Mouse (Mus musculus) bone marrow macrophage, adult 2 months (primary cell): Measurements from ENCODE around the gene Cpa1. TPM values are rescaled to one million over a fixed set of nuclear protein-coding genes. Genes with fewer than 3 reads are reported as not detected.

ENCODE experiments used
- H3K27ac ChIP-seq: 2 replicates; pipeline ENCODE4 v1.5.1; 2012; ENCODE audit warnings: low read depth, low read length; ENCODE audit not compliant: insufficient read depth
- H3K4me1 ChIP-seq: 2 replicates; pipeline ENCODE4 v1.6.1; 2012; ENCODE audit warnings: low read length; ENCODE audit not compliant: control insufficient read depth, insufficient read depth
- H3K4me3 ChIP-seq: 2 replicates; pipeline ENCODE4 v1.5.1; 2012; ENCODE audit warnings: mild to moderate bottlenecking, low read length, moderate library complexity; ENCODE audit not compliant: insufficient read depth
- CTCF ChIP-seq: IDR thresholded peaks from 2 replicates; pipeline ENCODE4 v1.5.1; 2012; ENCODE audit warnings: low read depth, mild to moderate bottlenecking, low read length, moderate library complexity
- POLR2A ChIP-seq: IDR thresholded peaks from 2 replicates; pipeline ENCODE4 v1.6.1; 2012; ENCODE audit warnings: mild to moderate bottlenecking, low read depth, low read length, borderline replicate concordance
- polyA plus RNA-seq: library from polyadenylated mRNA; stranded (reverse); fragments of >200 nt; gene quantifications from 2 replicates; pipeline ENCODE4 v1.2.4, GENCODE M21; 2012; ENCODE audit not compliant: missing spikeins, insufficient read depth, insufficient read length

Gene Cpa1
- polyA plus RNA-seq, 1 experiment, result not detected

DNA sequence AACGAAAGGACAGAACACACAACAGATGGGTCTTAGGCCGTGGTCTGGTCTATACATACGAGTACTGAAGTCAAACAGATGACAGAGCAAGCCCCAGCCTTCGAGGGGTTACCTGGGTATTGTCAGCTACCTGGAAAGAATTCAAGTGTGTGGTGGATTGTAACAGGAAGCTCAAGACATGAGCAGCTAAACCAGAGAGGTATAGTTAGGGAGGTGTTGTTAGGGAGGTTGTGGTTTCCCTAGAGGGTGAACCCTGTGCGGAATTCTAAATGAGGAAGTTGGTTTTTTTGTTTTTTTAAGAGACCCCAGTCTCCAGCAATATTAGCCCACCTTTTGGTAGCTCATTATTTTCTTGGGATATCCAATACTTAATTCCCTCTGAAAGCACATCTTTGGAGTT is 33.3 kb upstream of the Cpa1 start:
- no peak overlapping the region for H3K4me3 ChIP-seq
- H3K27ac ChIP-seq, result no peak overlapping the region
- no peak for TF ChIP-seq POLR2A
- TF ChIP-seq CTCF, result no peak
- no peaks in the 10 kb centered on the region for H3K4me1 ChIP-seq

DNA sequence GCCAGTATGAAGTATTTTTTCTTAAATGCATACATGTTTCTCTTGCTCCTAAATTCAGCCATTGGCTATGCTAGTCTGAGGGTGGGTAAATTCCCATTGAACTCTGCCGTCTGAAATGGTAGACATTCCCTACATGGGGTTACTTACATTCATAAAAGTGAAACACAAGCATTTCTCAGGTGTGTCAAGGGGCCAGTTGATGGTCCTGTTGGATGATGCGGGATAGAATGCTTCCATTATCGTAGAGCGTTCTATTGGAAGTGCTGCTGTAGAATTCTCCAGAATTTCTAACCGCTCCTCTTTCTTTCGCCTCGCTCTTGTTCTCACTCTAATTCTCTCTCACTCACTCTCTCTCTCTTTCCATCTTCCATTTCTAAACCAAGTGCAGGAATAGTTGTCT is 28.3 kb upstream of the Cpa1 start, which contains the start of gene Cpa5:
TSS of gene Cpa5 (plus strand) at position 301 of the 400 bp plus-strand sequence.
- Histone ChIP-seq H3K4me3 (no peak within 1 kb of the TSS), H3K4me1 (no peaks in the 10 kb centered on the region), H3K27ac (no peak within 1 kb of the TSS)
- TF ChIP-seq POLR2A (no peak), CTCF (no peak)

DNA sequence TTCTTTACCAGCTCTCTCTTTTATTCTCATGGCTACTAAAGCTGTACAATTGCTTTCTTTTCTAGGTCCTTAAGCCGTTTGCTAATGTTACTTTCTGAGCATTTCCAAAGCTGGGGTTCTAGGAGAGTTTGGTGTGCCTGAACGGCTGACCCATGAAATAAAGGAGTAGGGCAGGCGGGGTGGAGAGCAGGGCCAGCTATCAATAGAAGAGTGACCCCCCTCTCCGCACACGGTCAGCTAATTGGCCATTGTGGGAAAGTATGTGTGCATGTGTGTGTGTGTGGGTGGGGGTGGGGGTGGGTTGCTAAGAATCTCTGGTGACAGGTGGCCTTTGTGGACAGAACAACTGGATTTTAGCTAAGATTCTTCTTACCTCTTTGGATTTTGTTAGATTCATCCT is 27.8 kb upstream of the Cpa1 start:
- Histone ChIP-seq H3K4me1 (peaks cover under 1% of the 10 kb centered on the region; the same call in 1 of the 2 replicates), H3K4me3 (no peak overlapping the region), H3K27ac (no peak overlapping the region)
- TF ChIP-seq POLR2A (no peak), CTCF (no peak)

DNA sequence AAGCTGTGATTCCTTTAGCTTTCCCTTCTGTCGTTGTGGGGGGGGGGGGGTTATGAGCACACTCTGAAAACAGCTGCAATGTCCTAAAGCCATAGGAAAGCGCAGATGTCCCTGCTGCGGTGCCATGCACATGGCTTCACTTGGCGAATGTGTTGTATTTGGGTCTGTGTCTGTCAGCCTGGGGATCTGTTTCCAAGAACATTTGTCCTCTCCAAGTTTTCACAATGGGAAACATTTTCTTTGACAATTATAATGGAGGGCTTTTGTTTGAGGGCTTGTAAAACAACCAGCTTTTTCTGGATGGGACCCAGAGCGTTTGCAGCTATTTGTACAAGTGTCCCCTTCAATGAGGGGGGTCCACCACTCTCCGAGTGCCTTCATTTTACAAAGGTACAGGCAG is 24.8 kb upstream of the Cpa1 start:
- Histone ChIP-seq H3K27ac (no peak overlapping the region), H3K4me3 (no peak overlapping the region), H3K4me1 (peaks cover 14% of the 10 kb centered on the region)
- no peak for TF ChIP-seq POLR2A
- TF ChIP-seq CTCF, result no peak

DNA sequence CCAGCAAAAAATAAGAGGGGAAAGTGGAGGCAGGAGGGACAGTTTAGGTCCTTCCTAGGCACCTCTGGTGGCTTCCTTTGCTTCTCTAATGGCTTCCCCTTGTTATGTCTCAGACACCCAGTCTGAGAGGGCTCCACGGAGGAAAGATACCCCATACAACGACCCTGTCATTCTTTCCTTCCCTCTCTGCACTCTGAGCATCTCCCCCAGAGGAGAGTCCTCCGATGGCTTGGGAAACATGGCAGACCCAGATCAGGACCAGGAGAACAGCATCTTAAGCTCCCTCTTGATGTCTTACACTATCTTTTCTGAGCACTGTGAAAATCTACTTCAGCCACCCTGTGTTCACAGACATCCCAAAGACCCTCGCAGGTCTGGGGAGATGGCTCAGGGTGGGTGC is 23.3 kb upstream of the Cpa1 start:
- Histone ChIP-seq H3K27ac (no peak overlapping the region), H3K4me1 (peaks cover 14% of the 10 kb centered on the region), H3K4me3 (no peak overlapping the region)
- no peak for TF ChIP-seq CTCF
- no peak for TF ChIP-seq POLR2A

DNA sequence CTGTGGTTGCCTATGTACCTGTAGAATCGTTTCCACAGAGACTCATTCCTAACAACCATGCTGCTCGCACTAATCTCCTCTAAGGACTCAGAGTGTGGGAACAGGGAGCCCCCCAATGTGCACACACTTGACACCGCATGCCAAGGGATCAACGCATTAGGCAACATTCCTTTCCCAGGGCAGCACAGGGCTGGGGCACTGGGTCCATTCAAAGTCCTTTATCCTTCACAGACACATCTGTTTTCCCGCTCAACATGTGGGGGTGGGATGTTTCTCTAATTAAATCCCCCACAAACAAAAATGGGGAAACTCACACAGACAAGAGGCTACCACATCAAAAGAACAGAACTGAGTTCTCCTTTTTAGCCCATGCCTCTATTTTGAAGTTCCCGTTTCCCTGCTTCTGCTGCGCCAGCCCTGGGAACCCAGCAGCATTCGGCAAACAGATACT is 22.5 kb upstream of the Cpa1 start:
- Histone ChIP-seq H3K4me3 (no peak overlapping the region), H3K4me1 (peaks cover 14% of the 10 kb centered on the region), H3K27ac (no peak overlapping the region)
- TF ChIP-seq CTCF, result no peak
- TF ChIP-seq POLR2A, result no peak

DNA sequence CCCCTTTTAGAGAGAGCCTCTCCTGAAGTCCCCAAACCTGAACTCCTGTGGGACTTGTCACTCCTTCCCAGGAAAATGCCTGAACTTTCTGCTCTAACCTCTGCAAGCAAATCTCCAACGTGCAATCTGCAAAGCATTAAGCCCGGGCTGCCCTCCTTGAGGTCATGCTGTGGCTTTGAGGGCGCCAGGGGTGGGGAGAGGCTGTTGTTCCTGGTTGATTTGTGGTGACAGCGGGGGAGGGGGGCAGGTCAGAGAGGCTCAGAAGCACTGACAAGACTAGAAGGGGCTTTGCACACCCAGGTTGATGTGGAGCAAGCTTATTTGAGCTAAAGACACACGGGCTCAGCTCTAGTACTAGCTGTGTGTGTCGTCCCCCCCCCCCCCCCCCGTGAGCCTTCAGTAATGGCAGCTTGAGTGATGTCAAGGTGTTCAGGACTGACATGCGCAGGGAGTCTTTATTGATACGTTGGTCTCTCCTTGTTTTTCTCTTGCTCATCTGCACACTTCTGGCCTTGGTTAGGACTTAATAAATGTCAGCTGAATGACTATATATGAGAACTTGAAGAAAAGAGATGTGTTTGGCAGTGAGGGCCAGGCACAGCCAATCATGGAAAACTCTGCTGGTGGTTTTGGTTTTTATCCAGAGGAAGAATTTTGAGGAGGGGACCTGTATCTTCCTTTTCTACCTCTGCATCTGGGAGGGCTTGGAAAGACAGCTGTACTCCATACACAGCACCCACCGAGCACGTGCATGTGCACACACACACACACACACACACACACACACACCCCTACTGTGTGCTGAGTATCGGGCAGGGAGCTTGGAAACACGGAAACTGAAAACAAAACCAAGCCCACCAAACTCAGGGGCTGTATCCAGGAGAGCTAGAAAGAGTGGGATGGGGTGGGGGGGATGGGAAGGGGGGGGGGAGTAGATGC is 21.7 kb upstream of the Cpa1 start:
- H3K4me3 ChIP-seq, result peak overlapping the region; percentile 37
- peaks cover 14% of the 10 kb centered on the region for H3K4me1 ChIP-seq
- TF ChIP-seq POLR2A (no peak), CTCF (no peak)
- no peak overlapping the region for H3K27ac ChIP-seq

DNA sequence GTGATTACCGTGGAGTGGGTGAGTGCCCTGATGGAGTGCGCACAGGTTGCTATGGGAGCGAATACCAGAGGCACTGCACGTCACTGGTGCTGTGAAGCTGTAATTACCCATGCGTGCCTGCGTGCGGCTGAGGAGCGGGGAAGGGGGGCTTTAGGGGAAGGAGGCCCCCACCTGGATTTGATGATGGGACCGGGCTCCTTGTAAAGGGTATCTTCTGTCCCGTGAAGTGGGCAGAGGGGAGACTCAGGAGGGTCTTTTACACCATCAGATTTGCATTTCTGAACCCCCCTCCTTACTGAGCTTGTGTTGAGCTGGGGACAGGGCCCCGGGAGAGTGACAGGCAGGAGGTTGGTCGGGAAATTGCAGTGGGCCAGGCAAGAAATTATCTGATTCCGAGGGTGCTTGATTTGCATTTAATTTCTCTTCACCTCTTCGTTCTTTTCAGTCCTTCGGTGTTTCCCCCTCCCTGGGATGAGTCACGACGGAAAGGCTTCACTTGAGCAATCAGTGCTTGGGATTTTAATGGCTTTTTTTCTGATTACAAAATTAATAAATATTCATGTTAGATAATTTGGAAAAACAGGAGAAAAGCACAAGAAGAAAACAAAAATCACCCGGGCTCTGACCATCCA is 20.9 kb upstream of the Cpa1 start:
- Histone ChIP-seq H3K4me1 (peaks cover 14% of the 10 kb centered on the region), H3K27ac (no peak overlapping the region), H3K4me3 (peak overlapping the region; percentile 37)
- TF ChIP-seq CTCF (no peak), POLR2A (no peak)

DNA sequence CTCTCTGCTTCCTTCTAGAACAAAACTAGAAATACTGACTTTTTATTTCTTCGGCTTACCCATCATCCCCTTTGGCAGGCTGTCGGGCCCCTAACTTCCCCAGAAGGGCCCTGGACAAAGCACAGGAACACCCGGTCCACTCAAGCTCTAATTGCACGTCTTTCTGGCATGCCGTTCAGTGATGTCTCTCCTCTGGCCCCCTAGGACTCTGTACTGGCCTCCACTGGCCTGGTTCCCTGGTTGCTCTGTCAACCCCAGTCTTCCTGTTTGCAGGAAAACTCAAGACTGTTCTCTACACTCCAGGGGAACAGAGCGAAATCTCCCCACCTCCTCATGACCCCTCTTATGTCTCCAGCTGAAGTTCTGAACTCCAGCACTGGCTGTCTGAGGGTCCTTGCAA is 20.3 kb upstream of the Cpa1 start:
- peaks cover 14% of the 10 kb centered on the region for H3K4me1 ChIP-seq
- H3K27ac ChIP-seq, result no peak overlapping the region
- H3K4me3 ChIP-seq, result no peak overlapping the region
- no peak for TF ChIP-seq CTCF
- no peak for TF ChIP-seq POLR2A

DNA sequence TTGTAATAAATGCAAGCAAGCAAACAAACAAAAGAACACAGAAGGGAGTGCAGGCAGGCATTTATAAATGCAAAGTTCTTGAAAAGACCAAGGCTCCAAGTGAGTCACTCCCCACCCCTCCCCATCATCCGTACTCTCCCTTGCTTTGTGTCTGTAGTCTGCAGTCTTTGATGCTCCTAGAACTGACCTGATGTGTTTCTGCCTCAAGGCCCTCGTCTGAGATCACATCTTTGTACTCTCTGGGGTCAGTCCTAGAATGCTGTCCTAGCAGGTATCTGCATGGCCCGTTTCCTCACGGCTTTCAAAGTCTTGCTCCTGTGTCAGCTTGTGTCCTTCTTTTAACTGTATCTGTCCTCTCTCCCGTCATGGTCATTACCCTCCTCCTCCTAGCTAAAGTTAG is 19.4 kb upstream of the Cpa1 start:
- Histone ChIP-seq H3K4me3 (no peak overlapping the region), H3K4me1 (peaks cover 14% of the 10 kb centered on the region), H3K27ac (no peak overlapping the region)
- TF ChIP-seq POLR2A, result no peak
